Mouse (Mus musculus) kidney, adult 2 months (tissue): ENCODE data around the gene Kcnc4.

ENCODE experiments used
- CTCF ChIP-seq: fragments of 200-500 bp; conservative IDR thresholded peaks from 2 replicates; pipeline ENCODE4 v1.5.1; 2011; ENCODE audit warnings: low read depth, mild to moderate bottlenecking, control low read depth, low read length, moderate library complexity, mixed read lengths; ENCODE audit not compliant: insufficient read depth, insufficient read length
- POLR2A ChIP-seq: fragments of 200-500 bp; IDR thresholded peaks from one replicate; pipeline ENCODE4 v1.6.1; 2011; ENCODE audit warnings: low read depth, low read length, control low read depth

DNA sequence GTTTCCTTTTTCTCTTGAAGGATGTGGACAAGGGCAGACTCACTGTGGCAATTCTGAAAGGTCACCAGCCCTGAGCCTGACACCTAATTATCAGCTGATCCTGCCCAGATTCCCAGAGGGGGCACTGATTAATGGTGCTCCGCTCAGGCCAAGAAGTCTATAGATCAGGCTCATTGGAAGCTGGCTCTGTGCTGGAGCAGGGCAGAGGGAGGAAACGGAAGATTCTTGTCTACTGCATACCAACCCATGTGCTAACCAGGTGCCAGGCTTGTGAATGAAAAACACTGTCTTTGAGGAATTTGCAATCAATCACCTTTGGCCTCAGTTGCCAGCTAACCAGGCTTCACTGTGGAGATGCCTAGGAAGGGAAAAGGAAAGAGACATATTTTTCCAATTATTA lies 39.2 kb downstream of the Kcnc4 start:
- no peak for TF ChIP-seq CTCF
- no peak for TF ChIP-seq POLR2A
